Mouse (Mus musculus): ENCODE data around the gene Sdr9c7. TPM values are rescaled to one million over a fixed set of nuclear protein-coding genes. Genes with fewer than 3 reads are reported as not detected.
A peak's percentile ranks its signal among the peaks of the same experiment; 100 is the strongest.
"Not testable (repeated sequence)": the region's sequence is repeated elsewhere in the genome, so short reads cannot be mapped to it uniquely, and the experiment has no call there.

Sdr9c7 gene
- polyA plus RNA-seq, 1 experiment, result not detected

DNA sequence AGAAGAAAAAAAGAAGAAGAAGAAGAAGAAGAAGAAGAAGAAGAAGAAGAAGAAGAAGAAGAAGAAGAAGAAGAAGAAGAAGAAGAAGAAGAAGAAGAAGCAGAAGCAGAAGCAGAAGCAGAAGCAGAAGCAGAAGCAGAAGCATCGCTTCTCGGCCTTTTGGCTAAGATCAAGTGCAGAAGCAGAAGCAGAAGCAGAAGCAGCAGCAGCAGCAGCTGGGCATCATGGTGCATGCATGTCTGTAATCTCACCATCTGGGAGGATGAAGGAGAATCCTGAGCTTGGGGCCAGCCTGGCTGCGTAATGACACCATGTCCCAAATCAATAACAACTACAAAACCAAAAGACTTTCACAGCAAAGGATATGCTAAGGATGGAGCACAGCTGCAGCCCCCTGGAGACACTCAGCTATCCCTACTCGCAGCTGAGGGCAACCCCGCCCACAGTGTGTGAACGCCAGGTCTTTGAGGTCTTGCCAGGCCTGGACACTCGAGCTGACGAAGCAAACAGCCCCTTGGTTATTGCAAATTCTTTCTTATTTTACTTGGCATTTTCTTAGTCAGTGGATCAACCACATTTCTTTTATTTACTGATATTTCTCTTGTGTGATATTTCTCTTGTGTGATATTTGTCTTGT, 34.1 kb downstream of the Sdr9c7 start:
- Histone ChIP-seq H3K4me3 (ENCODE audit: insufficient read depth, low read depth, low read length) (no peak overlapping the region), H3K27ac (replicated peaks; ENCODE audit: low read depth, low read length) (no peak overlapping the region), H3K4me1 (ENCODE audit: control insufficient read depth, insufficient read depth, insufficient read length, low read length) (no peaks in the 10 kb centered on the region)

- H3K27ac ChIP-seq (replicated peaks; ENCODE audit: low read depth, low read length), result no peak overlapping the region
- no peak overlapping the region for H3K4me3 ChIP-seq (ENCODE audit: insufficient read depth, low read depth, low read length)
- H3K4me1 ChIP-seq (ENCODE audit: control insufficient read depth, insufficient read depth, insufficient read length, low read length), result no peaks in the 10 kb centered on the region
Measured at GRCm38 (mm10) chr10:127936271-127936670, 38.0 kb downstream of the Sdr9c7 start.

GRCm38 (mm10) chr10:127936747-127937409, 38.6 kb downstream of the Sdr9c7 start:
- 0 out of 2 replicates have a peak overlapping the region, but pooled peaks have one; percentile 15 for H3K27ac ChIP-seq (replicated peaks; ENCODE audit: low read depth, low read length)
- no peaks in the 10 kb centered on the region for H3K4me1 ChIP-seq (ENCODE audit: control insufficient read depth, insufficient read depth, insufficient read length, low read length)
- peak overlapping the region; percentile 16; the same call in 1 of the 2 replicates for H3K4me3 ChIP-seq (ENCODE audit: insufficient read depth, low read depth, low read length)

DNA sequence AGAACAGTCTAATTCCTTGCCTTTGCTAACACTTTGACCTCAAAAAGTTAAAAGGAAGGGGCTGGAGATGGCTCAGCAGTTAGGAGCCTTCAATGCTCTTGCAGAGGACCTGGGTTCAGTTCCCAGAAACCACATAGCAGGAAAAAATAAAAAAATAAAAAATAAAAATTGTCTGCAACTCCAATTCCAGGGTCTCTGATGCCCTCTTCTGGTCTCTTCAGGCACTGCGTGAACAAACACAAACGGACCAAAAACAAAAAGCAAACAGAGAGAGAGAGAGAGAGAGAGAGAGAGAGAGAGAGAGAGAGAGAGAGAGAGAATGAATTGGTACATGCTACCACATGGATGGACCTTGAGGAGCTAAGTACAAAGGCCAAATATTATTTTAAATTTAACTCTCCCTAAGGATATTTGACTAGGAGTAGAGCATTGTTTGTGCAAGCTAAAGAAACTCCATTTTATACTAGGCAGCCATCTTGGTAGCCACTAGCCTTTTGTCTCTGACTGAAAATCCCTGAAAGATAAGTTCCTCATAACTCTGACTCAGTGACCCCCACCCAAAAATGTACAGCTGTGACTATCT, 39.2 kb downstream of the Sdr9c7 start:
- no peaks in the 10 kb centered on the region for H3K4me1 ChIP-seq (ENCODE audit: control insufficient read depth, insufficient read depth, insufficient read length, low read length)
- 0 out of 2 replicates have a peak overlapping the region, but pooled peaks have one; percentile 15 for H3K27ac ChIP-seq (replicated peaks; ENCODE audit: low read depth, low read length)
- H3K4me3 ChIP-seq (ENCODE audit: insufficient read depth, low read depth, low read length), result peak overlapping the region; percentile 16; the same call in 1 of the 2 replicates

- H3K4me1 ChIP-seq (ENCODE audit: control insufficient read depth, insufficient read depth, insufficient read length, low read length); H3K4me3 ChIP-seq (ENCODE audit: insufficient read depth, low read depth, low read length); H3K27ac ChIP-seq (replicated peaks; ENCODE audit: low read depth, low read length): not testable (repeated sequence)
Measured at GRCm38 (mm10) chr10:127939667-127940066, 41.3 kb downstream of the Sdr9c7 start.

DNA sequence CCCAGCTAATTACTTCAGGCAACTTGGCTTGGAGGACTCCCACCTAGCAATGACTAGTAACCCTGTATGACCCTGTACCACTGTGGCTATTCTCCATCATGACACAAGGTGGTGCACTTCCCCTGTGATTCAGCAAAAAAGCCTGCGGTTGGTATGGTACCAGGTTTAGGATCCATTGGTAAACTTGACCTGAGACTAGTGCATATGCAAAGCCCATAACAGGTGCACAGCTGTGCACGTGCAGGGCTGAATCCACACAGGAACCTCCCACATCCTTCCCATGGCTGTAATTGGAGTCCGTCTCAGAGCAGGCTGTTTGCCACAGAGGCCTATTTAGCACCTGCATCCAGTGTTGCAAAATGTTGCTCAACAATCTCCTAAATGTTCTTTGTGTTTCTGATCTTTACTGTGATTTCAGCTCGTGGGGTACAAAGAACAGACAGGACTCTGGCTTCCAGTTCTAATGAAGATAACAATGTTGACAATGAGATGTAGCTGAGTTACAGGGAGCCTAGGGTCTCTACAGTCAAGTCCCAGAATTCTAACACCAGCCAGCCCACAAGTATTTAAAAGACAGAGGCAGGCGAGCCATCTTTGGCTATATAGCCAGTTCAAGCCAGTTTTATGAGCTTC, 47.2 kb downstream of the Sdr9c7 start:
- H3K4me3 ChIP-seq (ENCODE audit: insufficient read depth, low read depth, low read length), result no peak overlapping the region
- H3K4me1 ChIP-seq (ENCODE audit: control insufficient read depth, insufficient read depth, insufficient read length, low read length), result no peaks in the 10 kb centered on the region
- no peak overlapping the region for H3K27ac ChIP-seq (replicated peaks; ENCODE audit: low read depth, low read length)

- Histone ChIP-seq H3K27ac (replicated peaks; ENCODE audit: low read depth, low read length) (no peak overlapping the region), H3K4me3 (ENCODE audit: insufficient read depth, low read depth, low read length) (no peak overlapping the region), H3K4me1 (ENCODE audit: control insufficient read depth, insufficient read depth, insufficient read length, low read length) (0 out of 2 replicates have a peak, but pooled peaks cover 5% of the 10 kb centered on the region)
Measured at GRCm38 (mm10) chr10:127949596-127950130, 51.3 kb downstream of the Sdr9c7 start.

- Histone ChIP-seq H3K4me3 (ENCODE audit: insufficient read depth, low read depth, low read length) (no peak overlapping the region), H3K4me1 (ENCODE audit: control insufficient read depth, insufficient read depth, insufficient read length, low read length) (0 out of 2 replicates have a peak, but pooled peaks cover 5% of the 10 kb centered on the region), H3K27ac (replicated peaks; ENCODE audit: low read depth, low read length) (peak overlapping the region; percentile 45)
Measured at GRCm38 (mm10) chr10:127951390-127951789, 53.1 kb downstream of the Sdr9c7 start.

- H3K4me3 ChIP-seq (ENCODE audit: insufficient read depth, low read depth, low read length), result no peak overlapping the region
- H3K27ac ChIP-seq (replicated peaks; ENCODE audit: low read depth, low read length), result peak overlapping the region; percentile 58
- H3K4me1 ChIP-seq (ENCODE audit: control insufficient read depth, insufficient read depth, insufficient read length, low read length), result 0 out of 2 replicates have a peak, but pooled peaks cover 5% of the 10 kb centered on the region
Measured at GRCm38 (mm10) chr10:127951821-127952220, 53.5 kb downstream of the Sdr9c7 start.

DNA sequence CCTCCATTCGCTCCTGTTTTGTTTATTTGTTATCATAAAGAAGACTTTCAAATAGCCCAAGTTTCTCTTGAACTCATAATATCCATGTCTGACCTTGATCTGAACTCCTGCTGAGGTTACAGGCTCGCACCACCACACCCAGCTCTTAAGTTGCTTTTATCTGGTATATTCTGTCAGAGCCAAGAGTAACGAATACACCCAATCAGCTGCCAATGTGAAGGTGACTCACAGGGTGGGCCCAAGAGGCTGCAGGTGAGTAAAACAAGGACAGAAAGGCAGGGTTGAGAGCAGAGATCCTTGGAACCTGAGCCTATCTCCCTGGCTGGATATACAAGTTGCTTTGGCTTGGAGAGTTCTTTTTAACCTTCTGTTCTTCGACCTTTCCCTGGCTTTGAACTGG, 56.7 kb downstream of the Sdr9c7 start:
- Histone ChIP-seq H3K4me3 (ENCODE audit: insufficient read depth, low read depth, low read length) (no peak overlapping the region), H3K4me1 (ENCODE audit: control insufficient read depth, insufficient read depth, insufficient read length, low read length) (0 out of 2 replicates have a peak, but pooled peaks cover 5% of the 10 kb centered on the region), H3K27ac (replicated peaks; ENCODE audit: low read depth, low read length) (no peak overlapping the region)

DNA sequence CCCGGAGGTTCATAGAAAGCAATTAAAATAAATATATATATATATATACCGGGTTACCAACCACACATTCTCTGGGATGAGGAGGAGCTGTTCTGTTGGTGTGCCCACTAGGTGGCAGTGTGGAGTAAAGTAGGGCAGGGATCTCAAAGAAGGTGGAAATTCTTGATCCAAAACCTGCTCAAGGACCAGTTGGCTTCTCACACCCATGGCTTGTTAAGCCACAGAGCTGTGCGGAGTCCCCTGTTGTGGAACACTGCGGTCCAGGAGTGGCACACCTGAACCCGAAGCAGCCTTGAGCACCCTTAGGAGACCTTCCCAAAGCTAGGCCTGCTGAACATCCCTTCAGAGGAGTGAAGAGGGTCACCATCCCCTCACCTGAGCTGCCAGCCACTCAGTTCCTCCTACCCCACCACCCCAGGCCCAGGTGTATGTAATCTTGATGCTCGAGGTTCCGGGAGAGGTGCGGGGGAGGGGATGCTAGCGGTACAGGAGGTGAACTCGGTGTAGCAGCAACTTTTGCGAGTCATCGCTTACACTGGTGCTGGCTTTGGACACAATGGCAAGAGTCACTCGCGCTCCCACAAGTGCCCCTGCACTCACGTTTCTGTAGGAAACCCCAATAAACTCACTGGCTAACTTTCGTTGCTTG, 58.0 kb downstream of the Sdr9c7 start:
- 0 out of 2 replicates have a peak, but pooled peaks cover 3% of the 10 kb centered on the region for H3K4me1 ChIP-seq (ENCODE audit: control insufficient read depth, insufficient read depth, insufficient read length, low read length)
- no peak overlapping the region for H3K4me3 ChIP-seq (ENCODE audit: insufficient read depth, low read depth, low read length)
- no peak overlapping the region for H3K27ac ChIP-seq (replicated peaks; ENCODE audit: low read depth, low read length)

DNA sequence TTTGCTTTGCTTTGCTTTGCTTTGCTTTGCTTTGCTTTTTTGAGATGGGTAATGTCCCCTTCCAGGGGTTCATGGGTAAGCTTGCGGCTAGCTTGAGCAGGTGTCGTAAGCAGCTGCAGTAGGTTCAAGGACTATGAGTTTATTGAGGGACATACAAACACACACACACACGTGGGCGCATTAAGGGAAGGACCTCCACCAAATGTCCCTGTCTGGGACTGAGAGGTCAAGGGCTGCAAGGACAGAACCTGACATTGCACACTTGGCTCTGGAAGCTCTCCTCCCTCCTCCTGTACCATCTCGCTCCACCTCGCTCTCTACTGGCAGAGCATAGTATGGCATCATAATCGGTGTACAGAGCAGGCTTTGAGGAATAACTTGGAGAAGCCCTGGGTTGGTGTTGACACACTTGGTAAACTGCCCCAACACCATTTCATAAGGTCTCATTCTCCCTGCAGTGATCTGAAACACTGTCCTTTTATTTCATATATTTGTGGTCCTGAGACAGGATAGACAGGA, 60.9 kb downstream of the Sdr9c7 start:
- Histone ChIP-seq H3K4me1 (ENCODE audit: control insufficient read depth, insufficient read depth, insufficient read length, low read length) (no peaks in the 10 kb centered on the region), H3K27ac (replicated peaks; ENCODE audit: low read depth, low read length) (no peak overlapping the region)

More for the DNA sequence above, 60.9 kb downstream of the Sdr9c7 start:
- H3K4me3 ChIP-seq (ENCODE audit: insufficient read depth, low read depth, low read length), result no peak overlapping the region

Data from brown adipose tissue, adult 24 weeks (tissue).